Mouse (Mus musculus): ENCODE data around the gene Gm17455.

Gm17455 gene

GRCm38 (mm10) chr10:60399449-60399848 lies at the start of gene Gm17455:
TSS of gene Gm17455 (plus strand) at chr10:60399726.
- no peak for DNase-seq

GRCm38 (mm10) chr10:60350077-60350804 lies 49.3 kb upstream of the Gm17455 start:
- no peak for DNase-seq

DNA sequence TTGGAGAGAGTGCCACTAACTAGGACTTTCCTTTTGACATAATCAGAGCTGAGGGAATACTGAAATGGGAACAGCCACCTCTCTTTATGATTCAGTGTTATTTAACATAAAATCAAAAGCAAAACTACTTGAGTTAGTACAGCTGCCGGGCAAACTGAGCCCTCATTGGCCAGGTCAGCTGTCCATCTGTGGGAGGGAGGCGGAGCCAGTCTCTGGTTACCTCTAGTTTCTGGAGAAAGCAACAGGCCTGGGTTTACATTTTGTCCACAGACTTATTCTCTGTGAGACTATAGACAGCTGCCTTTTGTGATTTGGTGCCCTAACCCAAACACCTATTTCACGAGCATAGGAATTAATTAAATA lies 48.7 kb upstream of the Gm17455 start:
- peak; percentile 89 for DNase-seq

- DNase-seq, result no peak
These were observed 48.3 kb upstream of the Gm17455 start for GRCm38 (mm10) chr10:60351248-60351647.

GRCm38 (mm10) chr10:60351761-60352455 lies 47.6 kb upstream of the Gm17455 start:
- peak; percentile 55 for DNase-seq

DNA sequence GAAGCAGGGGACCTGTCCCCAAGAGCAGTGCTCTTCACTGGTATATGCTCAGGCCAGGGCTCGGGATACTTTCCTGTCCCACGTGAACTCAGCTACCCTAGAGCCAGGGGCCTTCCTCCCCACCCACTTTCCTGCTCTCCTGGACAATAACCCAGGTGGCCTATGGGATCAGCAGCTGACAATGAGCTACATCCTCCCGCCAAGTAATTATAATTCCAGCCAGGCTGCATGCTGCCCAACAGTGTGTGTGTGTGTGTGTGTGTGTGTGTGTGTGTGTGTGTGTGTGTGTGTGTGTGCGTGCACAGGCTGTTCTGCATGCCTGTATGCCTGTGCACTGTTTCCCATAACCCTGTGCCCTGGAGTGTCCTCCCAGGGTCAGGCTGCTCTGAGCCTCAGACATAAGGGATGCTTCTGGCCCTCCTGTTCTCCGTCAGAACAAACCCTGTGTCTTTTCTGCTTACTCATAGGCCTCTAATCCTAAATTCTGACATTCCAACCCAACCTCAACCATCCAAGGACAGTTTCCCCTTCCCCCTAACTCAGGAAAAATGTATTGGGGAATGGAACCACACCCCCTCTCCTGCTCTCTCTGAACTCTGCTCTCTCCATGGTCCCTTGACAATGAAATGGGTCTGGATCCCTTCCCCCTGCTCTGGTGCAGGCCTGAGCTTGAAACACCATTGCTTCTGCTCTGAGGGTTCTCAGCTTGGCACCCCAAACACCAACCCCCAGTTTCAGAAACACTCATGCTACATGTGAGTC lies 46.1 kb upstream of the Gm17455 start:
- DNase-seq, result no peak

- DNase-seq, result no peak
These were observed 45.6 kb upstream of the Gm17455 start for GRCm38 (mm10) chr10:60354003-60354325.

GRCm38 (mm10) chr10:60354881-60355677 lies 44.4 kb upstream of the Gm17455 start:
- no peak for DNase-seq

DNA sequence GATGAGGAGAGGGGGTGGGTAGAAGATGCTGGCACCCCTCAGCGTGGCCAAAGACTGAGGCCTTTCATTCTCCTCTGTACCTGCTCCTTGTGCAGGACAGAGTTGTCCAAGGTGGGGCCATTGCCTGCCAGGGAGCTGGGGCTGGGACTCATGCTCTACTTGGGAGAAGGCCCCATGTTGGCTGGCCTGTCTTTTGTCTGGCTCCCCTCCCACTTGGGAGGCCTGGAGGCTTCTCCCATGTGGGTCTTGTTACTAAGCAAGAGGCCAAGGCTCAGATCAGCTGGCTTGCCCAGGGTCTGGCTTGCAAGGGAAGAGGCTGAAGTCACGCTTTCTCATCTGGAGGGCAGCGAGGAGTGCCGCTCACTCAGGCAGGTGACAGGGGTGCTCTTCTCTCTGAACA lies 42.1 kb upstream of the Gm17455 start:
- no peak for DNase-seq

DNA sequence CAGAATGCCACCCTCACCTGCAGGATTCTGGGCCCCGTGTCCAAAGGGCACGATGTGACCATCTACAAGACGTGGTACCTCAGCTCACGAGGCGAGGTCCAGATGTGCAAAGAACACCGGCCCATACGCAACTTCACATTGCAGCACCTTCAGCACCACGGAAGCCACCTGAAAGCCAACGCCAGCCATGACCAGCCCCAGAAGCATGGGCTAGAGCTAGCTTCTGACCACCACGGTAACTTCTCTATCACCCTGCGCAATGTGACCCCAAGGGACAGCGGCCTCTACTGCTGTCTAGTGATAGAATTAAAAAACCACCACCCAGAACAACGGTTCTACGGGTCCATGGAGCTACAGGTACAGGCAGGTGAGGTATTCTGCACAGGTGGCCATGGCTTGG lies 41.6 kb upstream of the Gm17455 start:
- DNase-seq, result no peak

- DNase-seq, result no peak
These were observed 40.8 kb upstream of the Gm17455 start for GRCm38 (mm10) chr10:60358776-60359175.

- DNase-seq, result no peak
These were observed 37.8 kb upstream of the Gm17455 start for GRCm38 (mm10) chr10:60361615-60362309.

- DNase-seq, result no peak
These were observed 37.3 kb upstream of the Gm17455 start for GRCm38 (mm10) chr10:60362310-60362628.

GRCm38 (mm10) chr10:60363426-60363825 lies 36.1 kb upstream of the Gm17455 start:
- no peak for DNase-seq

GRCm38 (mm10) chr10:60367145-60367544 lies 32.4 kb upstream of the Gm17455 start:
- no peak for DNase-seq

DNA sequence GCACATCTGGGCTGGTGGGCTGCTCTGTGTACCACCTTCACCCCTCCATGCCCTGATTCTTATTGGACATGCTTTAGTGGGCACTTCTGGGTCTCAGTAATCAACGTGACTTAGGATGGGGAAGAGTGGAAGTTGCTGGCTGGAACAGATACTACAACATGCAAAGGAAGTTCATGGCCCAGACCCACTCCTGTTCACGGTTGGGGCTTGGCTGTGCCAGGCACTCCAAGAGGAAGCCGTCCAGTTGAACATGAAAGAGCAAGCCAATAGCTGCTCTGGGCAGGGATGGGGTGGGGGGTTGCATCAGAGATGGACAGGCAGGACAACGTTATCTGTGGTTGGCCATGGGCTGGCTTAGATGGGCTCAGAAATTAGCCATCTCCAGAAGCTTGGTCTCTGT lies 31.6 kb upstream of the Gm17455 start:
- DNase-seq, result no peak

DNA sequence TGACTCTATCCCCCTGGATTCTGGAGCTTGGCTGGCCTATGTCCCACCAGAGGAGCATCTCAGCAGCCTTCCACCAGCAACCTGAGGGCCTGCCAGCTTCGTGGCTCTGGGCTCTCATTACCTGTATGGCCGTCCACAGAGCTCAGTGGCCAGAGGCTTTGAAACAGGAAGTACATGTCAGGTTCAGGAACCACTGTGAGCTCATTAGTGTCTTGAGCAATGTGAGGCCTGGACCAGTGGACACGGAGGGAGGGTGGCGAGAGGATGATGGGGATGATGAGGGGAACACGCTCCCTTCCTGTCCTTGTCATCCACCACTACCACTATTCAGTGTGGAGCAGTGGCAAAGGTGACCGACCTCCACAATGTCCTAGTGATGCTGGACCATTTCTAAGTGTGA lies 30.1 kb upstream of the Gm17455 start:
- peak; percentile 16 for DNase-seq

GRCm38 (mm10) chr10:60370098-60370497 lies 29.4 kb upstream of the Gm17455 start:
- no peak for DNase-seq

DNA sequence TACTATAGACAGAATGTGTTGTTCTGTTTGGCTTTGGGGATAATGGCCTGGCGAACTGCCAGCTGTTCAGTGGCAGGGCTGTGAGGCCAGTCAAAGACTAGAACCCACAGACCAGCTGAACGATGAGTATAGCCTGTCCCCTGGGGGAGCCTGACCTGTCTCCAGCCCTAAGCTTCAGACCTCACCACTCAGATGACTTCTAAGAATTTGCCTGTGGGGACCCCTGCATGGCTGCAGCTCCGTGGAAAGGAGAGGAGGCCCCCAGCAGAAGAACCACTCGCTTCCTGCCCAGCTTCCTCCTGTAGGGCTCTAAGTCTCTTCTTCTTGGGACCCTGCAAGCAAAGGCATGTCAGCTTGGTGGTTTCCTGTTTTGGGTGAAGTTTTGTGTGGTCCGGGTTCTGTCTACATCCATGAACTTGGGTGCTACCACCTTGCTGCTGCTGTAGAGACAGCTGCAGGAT lies 28.9 kb upstream of the Gm17455 start:
- peak; percentile 70 for DNase-seq

DNA sequence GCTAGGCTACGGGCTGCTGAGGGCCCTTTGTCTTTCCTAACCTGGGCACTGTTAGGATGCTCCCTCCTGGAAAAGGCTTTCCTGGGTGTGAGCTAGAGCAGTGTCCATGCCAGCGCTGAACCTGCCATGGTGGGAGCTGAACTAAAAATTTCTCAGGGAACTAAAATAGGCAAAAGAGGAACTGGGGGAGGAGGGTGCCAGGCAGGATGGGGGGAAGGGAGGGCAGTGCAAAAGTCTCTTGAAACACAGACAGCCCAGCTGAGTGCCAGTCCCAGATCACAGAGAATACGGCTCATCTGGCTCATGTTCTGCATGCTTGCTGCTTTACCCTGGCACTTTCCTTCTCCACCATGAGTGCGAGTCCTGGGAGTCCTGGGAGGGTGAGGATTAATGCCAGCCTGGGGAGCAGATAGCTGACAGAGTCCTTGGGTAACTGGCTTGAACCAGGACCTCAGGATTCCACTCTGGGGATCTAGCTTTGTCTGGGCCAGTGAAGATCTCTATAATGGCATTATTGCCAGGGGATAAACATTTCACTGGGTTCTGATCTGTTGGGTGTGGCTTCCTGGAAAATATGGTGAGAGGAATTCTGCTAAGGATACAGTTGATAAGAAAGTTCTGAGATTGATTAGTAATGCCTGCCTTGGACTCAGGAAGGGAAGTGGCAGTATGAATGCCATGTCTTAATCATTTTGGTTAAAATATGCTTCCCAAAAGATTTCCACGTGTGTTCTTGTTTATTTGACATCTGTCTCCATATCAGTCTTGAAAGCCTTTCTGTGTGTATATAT lies 27.7 kb upstream of the Gm17455 start:
- DNase-seq, result peak; percentile 77

- DNase-seq, result no peak
These were observed 26.0 kb upstream of the Gm17455 start for GRCm38 (mm10) chr10:60373543-60373936.
